Mouse (Mus musculus) cerebellum, postnatal 4 days (tissue): ENCODE data around the gene Psmc2.

Experiments
- DNase-seq, 2 experiments: peaks; one replicate each; pipeline ENCODE4 v3.0.0; 2022; ENCODE audit warnings: low spot score in 2 of 2, mixed read lengths in 1 of 2

The Psmc2 gene

DNA sequence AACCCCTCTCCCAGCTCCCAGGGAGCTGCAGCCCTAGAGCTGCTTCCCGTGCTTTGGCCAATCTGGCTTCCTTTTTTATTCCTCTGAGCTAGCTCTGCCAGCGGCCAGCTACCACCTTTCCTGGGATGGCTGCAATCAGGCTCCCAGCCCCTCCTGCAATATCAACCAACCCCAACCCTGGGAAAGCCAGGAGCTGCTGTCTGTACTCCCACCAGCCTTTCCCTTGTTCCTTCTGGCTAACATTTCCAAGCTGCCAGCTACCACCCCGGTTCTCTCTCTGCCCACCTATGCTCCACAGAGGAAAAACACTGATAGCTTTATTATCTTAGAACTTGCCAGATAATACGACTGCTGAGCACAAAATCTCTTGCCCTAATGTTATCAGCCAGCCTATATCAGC, 19.8 kb downstream of the Psmc2 start:
- no peak for DNase-seq

DNA sequence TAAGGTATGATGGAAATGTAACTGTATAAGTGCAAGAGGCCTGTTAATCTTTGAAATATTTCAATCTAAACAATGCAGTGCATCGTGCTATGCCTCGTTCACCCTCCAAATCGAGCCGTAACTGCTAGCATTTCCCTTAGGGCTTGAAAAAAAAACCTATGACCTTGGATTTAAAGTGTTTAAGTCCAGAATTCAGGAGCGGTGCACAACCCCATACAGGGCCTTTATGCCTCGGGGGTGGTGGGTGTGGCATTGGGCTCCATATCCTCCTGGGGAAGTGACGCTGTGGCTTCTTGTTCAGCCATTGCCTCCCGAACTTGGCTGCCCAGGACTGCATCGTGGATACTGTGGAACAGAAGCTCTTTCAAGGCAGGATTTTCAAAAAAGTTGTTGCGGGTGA, 25.8 kb downstream of the Psmc2 start:
- DNase-seq = no peak

DNA sequence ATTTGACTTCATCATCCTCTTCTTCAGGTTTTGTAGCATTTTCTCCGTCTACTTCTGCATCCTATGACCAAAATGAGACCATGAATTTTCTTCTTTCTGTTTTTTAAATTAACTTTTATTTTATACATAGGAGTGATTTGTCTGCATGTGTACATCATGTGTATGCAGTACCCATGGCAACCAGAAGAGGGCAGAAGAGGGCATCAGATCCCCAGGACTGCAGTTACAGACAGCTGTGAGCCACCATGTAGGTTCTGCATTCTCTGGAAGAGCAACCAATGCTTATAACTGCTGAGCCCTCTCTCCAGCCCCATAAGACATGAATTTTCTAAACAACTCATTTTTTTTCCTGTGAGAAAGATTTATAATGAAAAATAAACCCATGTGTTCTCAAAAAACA, 28.9 kb downstream of the Psmc2 start:
- DNase-seq = peak in 1 of 2 experiments; percentile 60

DNA sequence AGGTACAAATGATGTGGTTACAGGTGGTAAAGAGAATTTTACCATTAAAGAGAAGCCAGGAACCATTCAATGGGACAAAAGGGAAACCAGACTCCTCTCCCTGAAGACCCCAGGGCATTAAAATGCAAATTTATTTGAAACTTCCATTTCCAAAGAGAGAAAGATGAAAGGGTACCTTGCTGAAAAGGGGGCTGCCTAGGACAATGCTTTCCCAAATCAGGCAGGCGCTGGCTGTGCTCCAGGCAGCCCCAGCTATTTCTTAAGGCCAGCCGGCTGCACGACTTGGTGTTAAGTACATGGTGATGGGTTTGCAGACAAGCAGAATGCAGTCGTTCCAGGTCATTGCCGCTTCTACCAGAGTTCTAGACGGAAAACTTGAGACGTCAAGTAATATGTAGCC, 41.3 kb downstream of the Psmc2 start:
- DNase-seq = no peak

DNA sequence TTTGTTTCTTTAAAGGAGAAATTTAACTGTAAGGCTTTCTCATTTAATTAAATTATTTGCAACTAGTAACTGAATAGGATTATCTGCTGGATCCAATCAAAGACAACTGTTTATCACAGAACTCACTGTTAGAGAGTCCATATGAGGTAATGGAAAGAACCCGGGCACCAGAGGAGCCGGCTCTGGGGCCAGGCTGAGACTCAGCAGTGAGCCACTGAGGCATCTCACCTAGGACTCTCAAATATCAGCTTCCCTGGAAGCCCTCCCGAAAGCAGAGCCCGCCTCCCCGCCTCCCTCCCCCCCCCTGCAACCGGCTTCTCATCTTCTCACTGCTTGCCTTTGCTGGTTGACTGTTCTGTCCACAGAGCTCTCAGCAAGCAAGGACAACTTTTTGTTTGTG, 42.6 kb downstream of the Psmc2 start:
- no peak for DNase-seq

DNA sequence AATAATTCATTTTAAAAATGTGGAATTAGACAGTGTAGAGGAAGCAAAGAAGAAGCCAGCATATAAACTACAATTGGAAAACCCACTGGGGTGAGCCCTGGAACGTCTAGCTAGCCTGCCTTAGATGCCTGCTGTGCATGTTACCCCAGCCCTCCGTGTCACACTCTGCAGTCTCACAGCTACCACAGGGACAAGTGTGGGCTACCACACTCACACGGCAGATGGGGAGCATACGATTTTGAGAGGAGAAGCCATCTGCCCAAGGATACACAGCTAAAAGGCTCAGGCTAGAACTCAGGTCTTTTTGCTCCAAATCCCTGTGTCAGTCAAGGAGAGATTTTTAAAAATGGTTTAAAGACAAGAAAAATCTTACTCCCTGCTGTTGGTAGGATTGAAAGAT, 43.8 kb downstream of the Psmc2 start:
- no peak for DNase-seq

DNA sequence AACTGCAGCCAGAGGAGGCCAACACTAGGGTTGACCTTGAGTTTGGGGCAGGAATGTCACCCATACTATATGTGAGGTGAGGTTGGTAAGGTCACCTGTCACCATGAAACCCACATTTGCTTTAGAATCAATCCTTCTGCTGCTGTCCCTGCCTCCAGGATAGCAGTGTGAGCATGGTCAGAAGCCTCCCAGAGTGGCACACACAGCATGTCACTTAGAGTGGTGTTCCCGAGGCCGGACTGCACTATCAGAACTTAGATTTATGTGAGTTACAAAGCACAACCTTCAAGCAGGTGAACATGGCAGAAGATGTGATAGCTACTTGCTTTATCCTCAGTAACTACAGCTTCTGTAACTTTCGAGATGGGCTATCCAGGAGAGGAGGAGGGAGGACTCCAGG, 46.7 kb downstream of the Psmc2 start:
- no peak for DNase-seq

DNA sequence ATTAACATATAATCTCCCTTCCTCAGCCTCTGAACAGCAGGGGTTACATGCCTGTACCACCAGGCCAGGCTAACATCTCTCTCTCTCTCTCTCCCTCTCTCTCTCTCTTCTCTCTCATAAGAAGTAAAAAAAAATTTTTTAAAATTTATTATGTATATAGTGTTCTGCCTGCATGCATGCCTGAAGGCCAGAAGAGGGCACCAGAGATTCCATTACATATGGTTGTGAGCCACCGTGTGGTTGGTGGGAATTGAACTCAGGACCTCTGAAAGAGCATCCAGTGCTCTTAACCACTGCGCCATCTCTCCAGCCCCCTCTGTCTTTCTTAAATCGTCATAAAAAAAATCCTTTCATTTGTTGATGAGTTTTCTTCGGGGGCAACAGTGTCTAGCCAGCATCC, 59.6 kb downstream of the Psmc2 start:
- no peak for DNase-seq

DNA sequence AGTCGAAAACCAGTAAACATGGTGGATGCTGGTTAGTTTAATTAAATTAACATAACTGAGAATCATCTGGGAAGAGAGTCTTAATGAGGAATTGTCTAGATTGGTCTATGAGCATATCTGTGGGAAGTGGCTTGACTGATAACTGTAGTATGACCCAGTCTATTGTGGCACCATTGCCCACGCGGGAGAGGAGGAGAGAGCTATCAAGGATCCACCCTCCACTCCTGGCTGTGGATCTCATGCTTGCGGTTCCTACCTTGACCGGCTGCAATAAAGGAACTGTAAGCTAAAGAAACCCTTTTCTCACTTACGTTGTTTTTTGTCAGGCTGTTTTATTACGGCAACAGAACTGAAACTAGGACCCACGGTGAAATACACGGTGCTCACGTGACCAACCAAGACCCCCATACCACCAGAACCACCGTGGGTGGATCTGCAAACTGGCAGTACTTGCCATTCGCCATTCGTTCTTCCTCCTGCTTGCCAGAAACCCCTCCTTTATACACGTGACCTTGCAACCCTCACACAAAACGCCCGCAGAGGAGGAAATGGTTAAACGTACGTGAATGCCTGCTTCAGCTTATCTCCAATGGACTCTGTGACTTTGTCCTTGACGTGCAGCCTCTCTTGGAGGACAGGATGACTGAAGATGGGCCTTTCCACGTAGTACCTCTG, 61.7 kb downstream of the Psmc2 start:
- no peak for DNase-seq

DNA sequence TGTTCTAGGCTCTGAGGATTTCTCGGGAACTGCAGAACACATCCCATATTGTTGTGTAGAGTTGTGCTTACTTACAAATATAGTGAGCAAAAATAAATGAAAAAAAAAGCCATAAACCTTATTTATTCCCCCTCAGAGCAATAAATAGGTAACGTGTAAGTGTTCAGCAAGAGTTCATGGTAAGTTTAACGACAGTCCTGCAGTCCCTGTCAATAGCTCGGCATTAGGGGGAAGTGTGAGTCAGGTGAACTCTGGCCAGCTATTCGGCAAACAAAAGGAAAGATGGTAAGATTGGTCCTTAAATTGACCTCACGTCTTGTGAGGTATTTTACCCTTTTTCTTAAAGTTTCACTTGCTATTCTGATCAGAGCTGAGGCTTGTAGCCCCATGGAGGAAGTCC, 62.4 kb downstream of the Psmc2 start:
- no peak for DNase-seq

DNA sequence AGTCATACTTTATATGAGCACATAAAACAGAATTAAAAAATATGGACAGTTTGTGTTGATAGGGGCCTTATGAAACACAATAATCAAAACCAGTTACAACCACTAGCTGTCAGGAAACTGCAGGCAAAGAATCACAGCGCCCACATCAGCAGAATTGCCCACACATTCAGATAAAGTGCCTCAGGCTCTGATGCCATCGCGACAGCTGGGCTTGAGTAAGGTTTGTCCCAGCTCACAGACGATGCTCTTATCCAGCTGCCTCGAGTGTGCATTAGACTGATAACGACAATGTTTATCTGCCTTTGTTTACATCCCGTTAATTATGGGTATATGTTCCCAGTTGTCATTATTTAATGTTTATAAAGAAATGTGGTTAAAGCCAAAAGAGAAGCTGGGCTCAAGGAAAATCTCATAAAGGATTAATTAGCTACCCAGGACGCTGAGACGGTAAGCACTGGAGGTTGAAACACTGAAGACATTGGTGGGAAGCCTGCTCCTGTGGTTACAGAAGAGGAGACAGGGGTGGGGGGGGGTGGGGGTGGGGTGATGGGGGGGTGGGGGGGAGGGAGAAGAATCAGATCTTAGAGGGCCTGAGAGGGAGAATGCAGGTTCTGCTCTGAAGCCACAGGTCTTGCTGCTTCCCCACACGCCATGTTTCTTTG, 66.7 kb downstream of the Psmc2 start:
- DNase-seq = no peak
